Mouse (Mus musculus): ENCODE results near the gene Tor3a. TPM values are rescaled to one million over a fixed set of nuclear protein-coding genes. Genes with fewer than 3 reads are reported as not detected.

Gene Tor3a
- polyA plus RNA-seq, 1 experiment from 2014 or later: 17.1 TPM

DNA sequence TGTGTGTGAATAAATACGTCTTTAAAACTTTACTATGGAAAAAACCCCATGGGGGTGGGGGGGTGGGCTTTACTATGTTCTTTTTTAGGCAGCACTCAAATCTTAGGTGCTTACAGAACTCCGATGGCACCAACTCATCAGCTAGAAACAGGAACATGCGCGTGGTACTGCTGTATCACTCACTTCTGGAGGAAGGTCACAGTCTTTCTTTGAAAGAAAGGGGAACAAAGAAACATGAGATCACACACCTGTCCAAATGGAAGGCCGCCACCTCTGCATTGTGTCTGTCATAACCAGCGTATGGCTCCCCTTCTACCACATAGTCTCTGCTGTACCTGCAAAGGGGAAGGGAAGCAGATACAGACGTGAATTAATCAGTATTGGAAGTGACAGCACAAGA is 28.0 kb upstream of the Tor3a start:
- no peak overlapping the region for H3K4me3 ChIP-seq (ENCODE audit: low read depth, low read length)
- H3K27me3 ChIP-seq (ENCODE audit: control insufficient read depth, insufficient read depth, low read length): no peaks in the 10 kb centered on the region
- ATAC-seq (ENCODE audit: low FRiP score, low TSS enrichment): no peak
- 87% methylated on average over 7 of the region's 7 CpGs for WGBS
- TF ChIP-seq CTCF (IDR thresholded peaks at IDR 0.05; ENCODE audit: low read depth) (no peak), EP300 (optimal IDR thresholded peaks at IDR 0.05) (no peak)
- H3K4me1 ChIP-seq (replicated peaks; ENCODE audit: control insufficient read depth, insufficient read depth): no peaks in the 10 kb centered on the region
- H3K9me3 ChIP-seq (ENCODE audit: control insufficient read depth, low read length): no peaks in the 10 kb centered on the region
- no peak for DNase-seq (ENCODE audit: low spot score)
- H3K27ac ChIP-seq (replicated peaks): no peak overlapping the region
- H3K36me3 ChIP-seq (ENCODE audit: control insufficient read depth, insufficient read depth, low read length): peaks cover 12% of the 10 kb centered on the region; the same call in 1 of the 2 replicates
- no peak overlapping the region for H3K4me2 ChIP-seq (replicated peaks; ENCODE audit: low read depth)
- no peak overlapping the region for H3K9ac ChIP-seq (ENCODE audit: low read length)

DNA sequence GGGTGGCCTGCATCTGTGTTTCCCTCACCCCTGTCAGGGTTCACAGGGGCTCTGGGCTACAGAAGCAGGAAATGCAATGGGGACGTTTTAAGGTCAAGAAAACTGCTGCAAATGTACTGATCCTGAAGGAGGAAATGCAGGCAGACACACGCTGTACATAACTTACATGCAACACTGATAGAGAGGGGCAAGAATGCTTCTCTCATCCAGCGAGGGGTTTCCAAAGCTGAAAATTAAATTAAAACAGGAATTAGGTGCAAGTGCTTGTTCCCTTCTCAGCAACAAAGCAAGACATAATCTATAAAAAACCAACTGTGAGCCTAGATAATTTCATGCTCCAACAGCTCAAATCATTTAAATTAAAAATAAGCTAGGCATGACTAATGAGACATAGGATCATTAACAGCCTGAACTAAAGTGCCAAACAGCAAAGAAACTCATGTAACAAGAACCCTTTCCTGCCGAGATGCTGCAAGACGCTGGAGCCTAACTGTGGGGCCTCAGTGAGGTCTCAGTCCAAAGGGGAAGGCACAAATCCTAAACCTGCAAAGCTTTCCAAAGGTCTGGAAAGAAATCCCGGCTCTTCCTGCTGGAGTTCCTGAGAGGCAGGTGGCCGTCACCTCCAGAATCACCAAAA is 12.0 kb upstream of the Tor3a start:
- WGBS: 81% methylated on average over 7 of the region's 7 CpGs
- H3K27me3 ChIP-seq (ENCODE audit: control insufficient read depth, insufficient read depth, low read length): no peaks in the 10 kb centered on the region
- H3K4me1 ChIP-seq (replicated peaks; ENCODE audit: control insufficient read depth, insufficient read depth): no peaks in the 10 kb centered on the region
- ATAC-seq (ENCODE audit: low FRiP score, low TSS enrichment): no peak
- H3K36me3 ChIP-seq (ENCODE audit: control insufficient read depth, insufficient read depth, low read length): peaks cover 23% of the 10 kb centered on the region
- no peak overlapping the region for H3K9ac ChIP-seq (ENCODE audit: low read length)
- no peaks in the 10 kb centered on the region for H3K9me3 ChIP-seq (ENCODE audit: control insufficient read depth, low read length)
- no peak overlapping the region for H3K4me2 ChIP-seq (replicated peaks; ENCODE audit: low read depth)
- no peak for DNase-seq (ENCODE audit: low spot score)
- no peak overlapping the region for H3K4me3 ChIP-seq (ENCODE audit: low read depth, low read length)
- no peak overlapping the region for H3K27ac ChIP-seq (replicated peaks)
- no peak for TF ChIP-seq EP300 (optimal IDR thresholded peaks at IDR 0.05)

DNA sequence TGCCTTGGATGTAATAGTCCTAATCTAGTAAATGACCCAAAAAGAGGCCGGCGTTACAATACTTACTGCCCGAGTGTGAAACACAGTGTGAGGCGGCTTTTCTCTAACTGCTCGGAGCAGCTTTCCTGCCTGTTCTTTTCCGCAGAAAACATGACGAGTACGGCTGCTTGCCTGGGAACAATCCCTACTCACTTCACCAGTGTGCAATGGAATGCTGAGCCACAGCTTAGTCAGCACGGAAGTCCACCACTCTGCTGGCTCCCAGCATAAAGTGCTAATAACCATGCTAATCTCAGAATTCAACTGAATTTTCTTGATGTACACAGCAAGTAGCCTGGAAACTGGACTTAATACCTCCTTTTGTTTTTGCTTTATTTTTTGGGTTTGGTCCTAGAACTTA is 5.4 kb upstream of the Tor3a start:
- ATAC-seq (ENCODE audit: low FRiP score, low TSS enrichment): no peak
- 92% methylated on average over 9 of the region's 9 CpGs for WGBS
- H3K36me3 ChIP-seq (ENCODE audit: control insufficient read depth, insufficient read depth, low read length): no peaks in the 10 kb centered on the region; the same call in 1 of the 2 replicates

DNA sequence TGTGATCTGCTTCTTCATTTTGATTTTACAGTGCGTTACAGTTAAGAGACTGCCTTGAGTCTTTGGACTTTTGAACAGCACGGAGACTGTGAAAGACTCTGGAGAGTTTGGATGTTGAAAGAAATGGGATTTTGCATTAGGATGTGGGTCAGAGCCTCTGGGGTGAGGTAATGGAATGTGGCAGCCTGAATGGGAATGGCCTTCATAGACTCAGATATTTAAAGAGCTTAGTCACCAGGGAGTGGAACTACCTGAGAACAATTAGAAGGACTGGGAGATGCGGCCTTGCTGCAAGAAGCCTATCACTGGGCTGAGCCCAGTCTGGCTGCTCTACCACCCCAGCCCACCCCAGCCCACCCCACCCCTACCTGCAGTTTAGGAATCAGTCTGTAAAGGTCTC is 3.1 kb upstream of the Tor3a start:
- ATAC-seq (ENCODE audit: low FRiP score, low TSS enrichment) (0 out of 2 replicates have a peak, but pooled peaks have one; percentile 30), DNase-seq (ENCODE audit: low spot score) (no peak)
- Histone ChIP-seq H3K9me3 (ENCODE audit: control insufficient read depth, low read length) (no peaks in the 10 kb centered on the region), H3K4me3 (ENCODE audit: low read depth, low read length) (no peak overlapping the region), H3K27me3 (ENCODE audit: control insufficient read depth, insufficient read depth, low read length) (no peaks in the 10 kb centered on the region), H3K4me2 (replicated peaks; ENCODE audit: low read depth) (no peak overlapping the region), H3K27ac (replicated peaks) (peak overlapping the region; percentile 41; the same call in 1 of the 2 replicates), H3K9ac (ENCODE audit: low read length) (no peak overlapping the region), H3K36me3 (ENCODE audit: control insufficient read depth, insufficient read depth, low read length) (no peaks in the 10 kb centered on the region), H3K4me1 (replicated peaks; ENCODE audit: control insufficient read depth, insufficient read depth) (no peaks in the 10 kb centered on the region)
- 73% methylated on average over 3 of the region's 3 CpGs for WGBS
- TF ChIP-seq EP300 (optimal IDR thresholded peaks at IDR 0.05) (no peak), CTCF (IDR thresholded peaks at IDR 0.05; ENCODE audit: low read depth) (no peak)

More for the DNA sequence above, 5.4 kb upstream of the Tor3a start:
- Histone ChIP-seq H3K4me2 (replicated peaks; ENCODE audit: low read depth) (no peak overlapping the region), H3K9ac (ENCODE audit: low read length) (no peak overlapping the region), H3K4me1 (replicated peaks; ENCODE audit: control insufficient read depth, insufficient read depth) (no peaks in the 10 kb centered on the region), H3K27ac (replicated peaks) (no peak overlapping the region), H3K9me3 (ENCODE audit: control insufficient read depth, low read length) (no peaks in the 10 kb centered on the region), H3K4me3 (ENCODE audit: low read depth, low read length) (no peak overlapping the region), H3K27me3 (ENCODE audit: control insufficient read depth, insufficient read depth, low read length) (no peaks in the 10 kb centered on the region)
- no peak for TF ChIP-seq CTCF (IDR thresholded peaks at IDR 0.05; ENCODE audit: low read depth)
- DNase-seq (ENCODE audit: low spot score): no peak

DNA sequence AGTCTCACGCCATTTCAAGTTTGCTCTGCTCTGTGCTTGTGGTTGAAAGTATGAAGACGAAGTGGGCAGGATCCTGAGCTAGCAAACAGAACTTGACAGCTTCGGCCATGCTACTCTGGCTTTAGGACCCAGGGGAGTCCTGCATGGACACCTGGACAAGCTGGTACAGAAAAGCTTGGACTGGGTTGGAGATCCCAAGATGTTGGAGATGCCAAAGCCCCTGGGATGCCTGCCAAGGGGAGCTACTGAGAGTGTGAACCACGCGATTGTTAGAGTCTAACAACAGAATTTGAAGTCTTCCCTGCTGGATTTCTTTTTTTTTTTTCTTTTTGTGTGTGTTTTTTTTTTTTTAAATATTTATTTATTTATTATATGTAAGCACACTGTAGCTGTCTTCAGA is 2.4 kb upstream of the Tor3a start:
- Histone ChIP-seq H3K4me1 (replicated peaks; ENCODE audit: control insufficient read depth, insufficient read depth) (no peaks in the 10 kb centered on the region), H3K36me3 (ENCODE audit: control insufficient read depth, insufficient read depth, low read length) (no peaks in the 10 kb centered on the region), H3K27ac (replicated peaks) (no peak overlapping the region), H3K9ac (ENCODE audit: low read length) (no peak overlapping the region), H3K9me3 (ENCODE audit: control insufficient read depth, low read length) (no peaks in the 10 kb centered on the region), H3K4me2 (replicated peaks; ENCODE audit: low read depth) (no peak overlapping the region), H3K4me3 (ENCODE audit: low read depth, low read length) (no peak overlapping the region), H3K27me3 (ENCODE audit: control insufficient read depth, insufficient read depth, low read length) (no peaks in the 10 kb centered on the region)
- DNase-seq (ENCODE audit: low spot score): no peak
- TF ChIP-seq EP300 (optimal IDR thresholded peaks at IDR 0.05) (no peak), CTCF (IDR thresholded peaks at IDR 0.05; ENCODE audit: low read depth) (no peak)
- ATAC-seq (ENCODE audit: low FRiP score, low TSS enrichment): no peak
- WGBS: 70% methylated on average over 5 of the region's 5 CpGs

DNA sequence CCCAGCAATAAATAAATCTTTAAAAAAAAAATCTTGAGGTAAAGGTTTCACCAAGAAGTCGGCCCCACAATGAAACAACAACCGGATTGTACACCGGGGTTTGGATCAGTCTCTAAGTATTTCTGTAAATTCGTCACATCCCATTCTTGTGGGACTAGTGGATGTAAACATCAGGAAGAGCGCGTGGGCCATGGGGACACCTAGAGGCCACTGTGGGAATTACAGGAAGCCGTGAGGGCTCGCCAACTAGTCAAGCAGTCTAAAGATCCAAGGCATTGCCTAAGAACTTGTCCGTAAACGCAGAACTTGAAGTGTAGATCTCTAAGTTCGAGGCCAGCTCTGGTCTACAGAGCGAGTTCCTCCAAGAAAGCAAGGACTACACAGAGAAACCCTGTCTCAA is 2.0 kb upstream of the Tor3a start:
- DNase-seq (ENCODE audit: low spot score): peak; percentile 76
- WGBS: 32% methylated on average over 12 of the region's 12 CpGs
- H3K36me3 ChIP-seq (ENCODE audit: control insufficient read depth, insufficient read depth, low read length): no peaks in the 10 kb centered on the region
- H3K9me3 ChIP-seq (ENCODE audit: control insufficient read depth, low read length): no peaks in the 10 kb centered on the region
- H3K27ac ChIP-seq (replicated peaks): no peak overlapping the region
- H3K4me3 ChIP-seq (ENCODE audit: low read depth, low read length): no peak overlapping the region
- H3K9ac ChIP-seq (ENCODE audit: low read length): no peak overlapping the region
- TF ChIP-seq CTCF (IDR thresholded peaks at IDR 0.05; ENCODE audit: low read depth) (peak; percentile 93), EP300 (optimal IDR thresholded peaks at IDR 0.05) (no peak)
- ATAC-seq (ENCODE audit: low FRiP score, low TSS enrichment): peak; percentile 36; the same call in 1 of the 2 replicates
- H3K4me1 ChIP-seq (replicated peaks; ENCODE audit: control insufficient read depth, insufficient read depth): no peaks in the 10 kb centered on the region
- no peak overlapping the region for H3K4me2 ChIP-seq (replicated peaks; ENCODE audit: low read depth)
- no peaks in the 10 kb centered on the region for H3K27me3 ChIP-seq (ENCODE audit: control insufficient read depth, insufficient read depth, low read length)

Data from stomach, postnatal 0 days (tissue).